Mouse (Mus musculus) thymus, postnatal 14 days (tissue): ENCODE data around the gene Timm13.
A peak's percentile ranks its signal among the peaks of the same experiment; 100 is the strongest.

Source experiments
- DNase-seq: peaks from one replicate; pipeline ENCODE4 v3.0.0; 2021

The Timm13 gene

GRCm38 (mm10) chr10:80932700-80933420 is 32.1 kb upstream of the Timm13 start:
- DNase-seq: no peak

- no peak for DNase-seq
Measured at GRCm38 (mm10) chr10:80932206-80932605, 31.4 kb upstream of the Timm13 start.

GRCm38 (mm10) chr10:80931695-80932094 is 30.9 kb upstream of the Timm13 start:
- peak; percentile 63 for DNase-seq

- DNase-seq: no peak
Measured at GRCm38 (mm10) chr10:80931153-80931671, 30.4 kb upstream of the Timm13 start.

GRCm38 (mm10) chr10:80930361-80931152 is 29.8 kb upstream of the Timm13 start:
- DNase-seq: peak; percentile 66

GRCm38 (mm10) chr10:80929299-80930226 is 28.8 kb upstream of the Timm13 start, which contains the start of gene Gadd45b:
Gene Gadd45b (plus strand): TSS chr10:80930073.
- peak; percentile 100 for DNase-seq

GRCm38 (mm10) chr10:80928586-80929298 is 28.0 kb upstream of the Timm13 start:
- DNase-seq: peak; percentile 92

- DNase-seq: no peak
Measured at GRCm38 (mm10) chr10:80925472-80925871, 24.7 kb upstream of the Timm13 start.

- DNase-seq: no peak
Measured at GRCm38 (mm10) chr10:80921923-80922322, 21.2 kb upstream of the Timm13 start.

- DNase-seq: peak; percentile 73
Measured at GRCm38 (mm10) chr10:80917779-80918434, 17.1 kb upstream of the Timm13 start, which contains the start of gene Lmnb2. Gene Lmnb2 (minus strand): TSS chr10:80918245.

GRCm38 (mm10) chr10:80917336-80917778 is 16.6 kb upstream of the Timm13 start:
- peak; percentile 45 for DNase-seq

GRCm38 (mm10) chr10:80915736-80916135 is 15.0 kb upstream of the Timm13 start:
- no peak for DNase-seq

- no peak for DNase-seq
Measured at GRCm38 (mm10) chr10:80915260-80915659, 14.5 kb upstream of the Timm13 start.

GRCm38 (mm10) chr10:80914253-80914656 is 13.5 kb upstream of the Timm13 start:
- DNase-seq: peak; percentile 70

- no peak for DNase-seq
Measured at GRCm38 (mm10) chr10:80913364-80914011, 12.7 kb upstream of the Timm13 start.

- DNase-seq: no peak
Measured at GRCm38 (mm10) chr10:80911891-80912290, 11.1 kb upstream of the Timm13 start.

- no peak for DNase-seq
Measured at GRCm38 (mm10) chr10:80911354-80911753, 10.6 kb upstream of the Timm13 start.

- DNase-seq: no peak
Measured at GRCm38 (mm10) chr10:80909375-80910162, 8.8 kb upstream of the Timm13 start.

- DNase-seq: no peak
Measured at GRCm38 (mm10) chr10:80904709-80905108, 3.9 kb upstream of the Timm13 start.
